Mouse (Mus musculus) layer of hippocampus, adult 11-12 months (tissue): ENCODE measurements at regions not wholly inside any gene's neighbourhood (a gene's known extent, or its start where the extent isn't known, plus 50 kb on each side); places are given as distances from the start of the nearest gene placed in this dataset.

ENCODE experiments used
- DNase-seq: peaks from one replicate; pipeline ENCODE4 v3.0.0; 2022; ENCODE audit warnings: low spot score

- DNase-seq, result no peak
Observed at GRCm38 (mm10) chr10:37377258-37378001, 238.7 kb upstream of the Marcks start.

GRCm38 (mm10) chr10:37376172-37376571 is 237.5 kb upstream of the Marcks start:
- no peak for DNase-seq

GRCm38 (mm10) chr10:37375648-37376047 is 236.9 kb upstream of the Marcks start:
- DNase-seq, result no peak

- DNase-seq, result no peak
Observed at GRCm38 (mm10) chr10:37368997-37369679, 230.4 kb upstream of the Marcks start.

GRCm38 (mm10) chr10:37367796-37368195 is 229.1 kb upstream of the Marcks start:
- DNase-seq, result no peak

- no peak for DNase-seq
Observed at GRCm38 (mm10) chr10:37364506-37364905, 225.8 kb upstream of the Marcks start.

- DNase-seq, result no peak
Observed at GRCm38 (mm10) chr10:37360985-37361384, 222.3 kb upstream of the Marcks start.

- DNase-seq, result peak; percentile 21
Observed at GRCm38 (mm10) chr10:37358900-37359299, 220.2 kb upstream of the Marcks start.

- DNase-seq, result no peak
Observed at GRCm38 (mm10) chr10:37358334-37358733, 219.6 kb upstream of the Marcks start.

GRCm38 (mm10) chr10:37357304-37358060 is 218.8 kb upstream of the Marcks start:
- DNase-seq, result peak; percentile 62

- DNase-seq, result no peak
Observed at GRCm38 (mm10) chr10:37349261-37349660, 210.5 kb upstream of the Marcks start.

GRCm38 (mm10) chr10:37348416-37348815 is 209.7 kb upstream of the Marcks start:
- DNase-seq, result no peak

GRCm38 (mm10) chr10:37347661-37348060 is 208.9 kb upstream of the Marcks start:
- DNase-seq, result no peak

GRCm38 (mm10) chr10:37342675-37343074 is 204.0 kb upstream of the Marcks start:
- peak; percentile 11 for DNase-seq

GRCm38 (mm10) chr10:37339658-37340057 is 200.9 kb upstream of the Marcks start:
- DNase-seq, result no peak

GRCm38 (mm10) chr10:37338073-37338912 is 199.6 kb upstream of the Marcks start:
- peak; percentile 21 for DNase-seq

GRCm38 (mm10) chr10:37337172-37337620 is 198.5 kb upstream of the Marcks start:
- DNase-seq, result no peak

- DNase-seq, result no peak
Observed at GRCm38 (mm10) chr10:37335148-37335547, 196.4 kb upstream of the Marcks start.

GRCm38 (mm10) chr10:37326168-37326534 is 187.4 kb upstream of the Marcks start:
- DNase-seq, result no peak

- DNase-seq, result no peak
Observed at GRCm38 (mm10) chr10:37325514-37326167, 186.9 kb upstream of the Marcks start.

- no peak for DNase-seq
Observed at GRCm38 (mm10) chr10:37323689-37324088, 185.0 kb upstream of the Marcks start.
